Mouse (Mus musculus): Measurements from ENCODE around the gene Glrx. TPM values are rescaled to one million over a fixed set of nuclear protein-coding genes. Genes with fewer than 3 reads are reported as not detected.

Gene Glrx
- total RNA-seq (2014; fragmentation: Nextera tagmentation) (82.2 and 89.2 TPM in 2 replicates), total RNA-seq (2017) (40.9 and 45.4 TPM in 2 replicates), polyA plus RNA-seq (2012) (3.1 and 3.7 TPM in 2 replicates)

- TF ChIP-seq POLR2AphosphoS5 (IDR thresholded peaks at IDR 0.05; ENCODE audit: insufficient replicate concordance, low read depth, low read length) (0 out of 2 replicates have a peak, but pooled peaks have one; percentile 40), GATA1 (IDR thresholded peaks at IDR 0.05; ENCODE audit: borderline replicate concordance, low read length) (no peak), TAL1 (conservative IDR thresholded peaks at IDR 0.05; ENCODE audit: low read depth, low read length) (no peak), CTCF (IDR thresholded peaks at IDR 0.05; ENCODE audit: low read depth, low read length) (no peak), GATA2 (IDR thresholded peaks at IDR 0.05; ENCODE audit: borderline replicate concordance, low read depth, low read length) (no peak)
- peak; percentile 82 for DNase-seq (ENCODE audit: low spot score)
- peak; percentile 94 for ATAC-seq (ENCODE audit: extremely low read depth, insufficient number of reproducible peaks, low FRiP score, poor library complexity, severe bottlenecking)
- Histone ChIP-seq H3K27me3 (ENCODE audit: insufficient read depth, low read length) (no peaks in the 10 kb centered on the region), H3K4me3 (ENCODE audit: low read depth, low read length) (peak within 1 kb of the TSS; percentile 73), H3K9me3 (replicated peaks) (no peaks in the 10 kb centered on the region), H3K36me3 (replicated peaks) (peaks cover 9% of the 10 kb centered on the region), H3K4me1 (ENCODE audit: insufficient read depth, low read depth, low read length) (peaks cover 61% of the 10 kb centered on the region)
Observed at GRCm38 (mm10) chr13:75839719-75840481, at the start of gene Glrx. Gene Glrx (plus strand): TSS chr13:75839868.

- no peak for TF ChIP-seq TAL1 (conservative IDR thresholded peaks at IDR 0.05; ENCODE audit: low read depth, low read length)
- TF ChIP-seq CTCF (IDR thresholded peaks at IDR 0.05; ENCODE audit: low read depth, low read length): no peak
- no peak for TF ChIP-seq GATA1 (IDR thresholded peaks at IDR 0.05; ENCODE audit: borderline replicate concordance, low read length)
- TF ChIP-seq GATA2 (IDR thresholded peaks at IDR 0.05; ENCODE audit: borderline replicate concordance, low read depth, low read length): no peak
- no peak for TF ChIP-seq POLR2AphosphoS5 (IDR thresholded peaks at IDR 0.05; ENCODE audit: insufficient replicate concordance, low read depth, low read length)
- DNase-seq (ENCODE audit: low spot score) (no peak), ATAC-seq (ENCODE audit: extremely low read depth, insufficient number of reproducible peaks, low FRiP score, poor library complexity, severe bottlenecking) (no peak)
- H3K36me3 ChIP-seq (replicated peaks): no peaks in the 10 kb centered on the region
- no peak overlapping the region for H3K4me3 ChIP-seq (ENCODE audit: low read depth, low read length)
- peaks cover 24% of the 10 kb centered on the region for H3K4me1 ChIP-seq (ENCODE audit: insufficient read depth, low read depth, low read length)
- no peaks in the 10 kb centered on the region for H3K9me3 ChIP-seq (replicated peaks)
- no peaks in the 10 kb centered on the region for H3K27me3 ChIP-seq (ENCODE audit: insufficient read depth, low read length)
Observed at GRCm38 (mm10) chr13:75790550-75791205, 49.0 kb upstream of the Glrx start.

- Histone ChIP-seq H3K4me1 (ENCODE audit: insufficient read depth, low read depth, low read length) (peaks cover 41% of the 10 kb centered on the region), H3K27me3 (ENCODE audit: insufficient read depth, low read length) (no peaks in the 10 kb centered on the region), H3K9me3 (replicated peaks) (no peaks in the 10 kb centered on the region), H3K36me3 (replicated peaks) (no peaks in the 10 kb centered on the region), H3K4me3 (ENCODE audit: low read depth, low read length) (no peak overlapping the region; the same call in 1 of the 2 replicates)
- ATAC-seq (ENCODE audit: extremely low read depth, insufficient number of reproducible peaks, low FRiP score, poor library complexity, severe bottlenecking) (peak; percentile 19; the same call in 1 of the 2 replicates), DNase-seq (ENCODE audit: low spot score) (no peak)
- TF ChIP-seq GATA1 (IDR thresholded peaks at IDR 0.05; ENCODE audit: borderline replicate concordance, low read length) (no peak), GATA2 (IDR thresholded peaks at IDR 0.05; ENCODE audit: borderline replicate concordance, low read depth, low read length) (no peak), CTCF (IDR thresholded peaks at IDR 0.05; ENCODE audit: low read depth, low read length) (no peak), POLR2AphosphoS5 (IDR thresholded peaks at IDR 0.05; ENCODE audit: insufficient replicate concordance, low read depth, low read length) (no peak), TAL1 (conservative IDR thresholded peaks at IDR 0.05; ENCODE audit: low read depth, low read length) (no peak)
Observed at GRCm38 (mm10) chr13:75793863-75794629, 45.6 kb upstream of the Glrx start.

GRCm38 (mm10) chr13:75797369-75798141 is 42.1 kb upstream of the Glrx start:
- DNase-seq (ENCODE audit: low spot score) (peak; percentile 82), ATAC-seq (ENCODE audit: extremely low read depth, insufficient number of reproducible peaks, low FRiP score, poor library complexity, severe bottlenecking) (peak; percentile 99)
- H3K36me3 ChIP-seq (replicated peaks): no peaks in the 10 kb centered on the region
- H3K27me3 ChIP-seq (ENCODE audit: insufficient read depth, low read length): 0 out of 2 replicates have a peak, but pooled peaks cover 3% of the 10 kb centered on the region
- H3K4me3 ChIP-seq (ENCODE audit: low read depth, low read length): peak overlapping the region; percentile 65
- H3K9me3 ChIP-seq (replicated peaks): no peaks in the 10 kb centered on the region
- TF ChIP-seq GATA2 (IDR thresholded peaks at IDR 0.05; ENCODE audit: borderline replicate concordance, low read depth, low read length): no peak
- TF ChIP-seq TAL1 (conservative IDR thresholded peaks at IDR 0.05; ENCODE audit: low read depth, low read length): no peak
- peak; percentile 99 for TF ChIP-seq CTCF (IDR thresholded peaks at IDR 0.05; ENCODE audit: low read depth, low read length)
- TF ChIP-seq GATA1 (IDR thresholded peaks at IDR 0.05; ENCODE audit: borderline replicate concordance, low read length): no peak
- no peak for TF ChIP-seq POLR2AphosphoS5 (IDR thresholded peaks at IDR 0.05; ENCODE audit: insufficient replicate concordance, low read depth, low read length)
- peaks cover 41% of the 10 kb centered on the region for H3K4me1 ChIP-seq (ENCODE audit: insufficient read depth, low read depth, low read length)

GRCm38 (mm10) chr13:75798413-75799302 is 41.0 kb upstream of the Glrx start:
- Histone ChIP-seq H3K27me3 (ENCODE audit: insufficient read depth, low read length) (0 out of 2 replicates have a peak, but pooled peaks cover 3% of the 10 kb centered on the region), H3K36me3 (replicated peaks) (no peaks in the 10 kb centered on the region), H3K4me1 (ENCODE audit: insufficient read depth, low read depth, low read length) (peaks cover 36% of the 10 kb centered on the region), H3K9me3 (replicated peaks) (no peaks in the 10 kb centered on the region), H3K4me3 (ENCODE audit: low read depth, low read length) (no peak overlapping the region)
- ATAC-seq (ENCODE audit: extremely low read depth, insufficient number of reproducible peaks, low FRiP score, poor library complexity, severe bottlenecking) (no peak), DNase-seq (ENCODE audit: low spot score) (no peak)
- TF ChIP-seq CTCF (IDR thresholded peaks at IDR 0.05; ENCODE audit: low read depth, low read length): no peak
- TF ChIP-seq GATA2 (IDR thresholded peaks at IDR 0.05; ENCODE audit: borderline replicate concordance, low read depth, low read length): no peak
- TF ChIP-seq TAL1 (conservative IDR thresholded peaks at IDR 0.05; ENCODE audit: low read depth, low read length): no peak
- no peak for TF ChIP-seq GATA1 (IDR thresholded peaks at IDR 0.05; ENCODE audit: borderline replicate concordance, low read length)
- no peak for TF ChIP-seq POLR2AphosphoS5 (IDR thresholded peaks at IDR 0.05; ENCODE audit: insufficient replicate concordance, low read depth, low read length)

All from G1E (cell line).